Mouse (Mus musculus) midbrain, embryonic 15.5 days (tissue): ENCODE data around the gene Pglyrp4. TPM values are rescaled to one million over a fixed set of nuclear protein-coding genes. Genes with fewer than 3 reads are reported as not detected.
"Not testable (repeated sequence)": the region's sequence is repeated elsewhere in the genome, so short reads cannot be mapped to it uniquely, and the experiment has no call there.

Source experiments
- ATAC-seq: fragments of 200-750 bp; cut with Nextera tagmentation; replicated peaks from 2 replicates; pipeline ENCODE4 v1.8.0; 2017; ENCODE audit warnings: moderate TSS enrichment
- H3K27ac ChIP-seq: fragments of 300-500 bp; sonication (generic); 2 replicates; pipeline ENCODE4 v1.5.1; 2015; ENCODE audit warnings: mild to moderate bottlenecking, inconsistent platforms
- H3K27me3 ChIP-seq: fragments of 300-500 bp; sonication (generic); replicated peaks from 2 replicates; pipeline ENCODE4 v1.6.1; 2015; ENCODE audit warnings: inconsistent platforms
- H3K36me3 ChIP-seq: fragments of 300-500 bp; sonication (generic); replicated peaks from 2 replicates; pipeline ENCODE4 v1.6.1; 2015; ENCODE audit warnings: inconsistent platforms
- H3K4me1 ChIP-seq: fragments of 300-500 bp; sonication (generic); 2 replicates; pipeline ENCODE4 v1.6.1; 2015; ENCODE audit warnings: inconsistent platforms
- H3K4me2 ChIP-seq: fragments of 300-500 bp; sonication (generic); 2 replicates; pipeline ENCODE4 v1.6.1; 2015; ENCODE audit warnings: inconsistent platforms, mild to moderate bottlenecking, moderate library complexity
- H3K4me3 ChIP-seq: fragments of 300-500 bp; sonication (generic); 2 replicates; pipeline ENCODE4 v1.5.1; 2015; ENCODE audit warnings: mild to moderate bottlenecking, inconsistent platforms
- H3K9ac ChIP-seq: fragments of 300-500 bp; sonication (generic); 2 replicates; pipeline ENCODE4 v1.6.1; 2015; ENCODE audit warnings: mild to moderate bottlenecking, inconsistent platforms
- H3K9me3 ChIP-seq: fragments of 300-500 bp; sonication (generic); 2 replicates; pipeline ENCODE4 v1.6.1; 2016; ENCODE audit warnings: inconsistent platforms
- WGBS: fragments of 180-500 bp; shearing (Covaris S2); methylation state at CpG from one replicate; pipeline ENCODE4 v1.1.7; 2015; ENCODE audit warnings: mixed read lengths; 5-methylcytosine and 5-hydroxymethylcytosine counted together
- polyA plus RNA-seq: library from polyadenylated mRNA; unstranded; fragments of >200 nt; fragmentation: Nextera tagmentation; extraction: Ambion mirVana; gene quantifications from 2 replicates; pipeline ENCODE4 v1.2.1, GENCODE M21; 2015

Gene Pglyrp4
- polyA plus RNA-seq, result not detected in 2 replicates

GRCm38 (mm10) chr3:90726606-90727005, at the start of gene Pglyrp4:
Pglyrp4 (plus strand) TSS chr3:90726906.
- H3K9me3 ChIP-seq, result no peaks in the 10 kb centered on the region
- H3K4me3 ChIP-seq, result no peak within 1 kb of the TSS
- WGBS, result 85% methylated on average over 3 of the region's 3 CpGs
- ATAC-seq, result no peak
- H3K9ac ChIP-seq, result no peak within 1 kb of the TSS
- H3K27me3 ChIP-seq, result no peaks in the 10 kb centered on the region
- H3K27ac ChIP-seq, result no peak within 1 kb of the TSS
- H3K4me2 ChIP-seq, result no peak within 1 kb of the TSS
- no peaks in the 10 kb centered on the region for H3K4me1 ChIP-seq
- H3K36me3 ChIP-seq, result no peaks in the 10 kb centered on the region

- no peak for ATAC-seq
- H3K36me3 ChIP-seq, result no peaks in the 10 kb centered on the region
- H3K27ac ChIP-seq, result no peak overlapping the region
- H3K4me3 ChIP-seq, result no peak overlapping the region
- H3K27me3 ChIP-seq, result no peaks in the 10 kb centered on the region
- H3K9me3 ChIP-seq, result no peaks in the 10 kb centered on the region
- no peak overlapping the region for H3K4me2 ChIP-seq
- no peak overlapping the region for H3K9ac ChIP-seq
- no peaks in the 10 kb centered on the region for H3K4me1 ChIP-seq
- WGBS, result 67% methylated on average over 3 of the region's 3 CpGs
These were observed 48.0 kb upstream of the Pglyrp4 start for GRCm38 (mm10) chr3:90678656-90679055.

- no peak for ATAC-seq
- Histone ChIP-seq H3K36me3 (no peaks in the 10 kb centered on the region), H3K4me2 (no peak overlapping the region), H3K9me3 (no peaks in the 10 kb centered on the region), H3K9ac (no peak overlapping the region), H3K4me1 (no peaks in the 10 kb centered on the region), H3K27ac (no peak overlapping the region), H3K4me3 (no peak overlapping the region), H3K27me3 (no peaks in the 10 kb centered on the region)
- WGBS, result 85% methylated on average over 3 of the region's 3 CpGs
These were observed 42.8 kb upstream of the Pglyrp4 start for GRCm38 (mm10) chr3:90683929-90684328.

- Histone ChIP-seq H3K27me3 (no peaks in the 10 kb centered on the region), H3K4me2 (no peak overlapping the region), H3K4me3 (no peak overlapping the region), H3K9me3 (no peaks in the 10 kb centered on the region), H3K36me3 (no peaks in the 10 kb centered on the region), H3K9ac (no peak overlapping the region), H3K27ac (no peak overlapping the region), H3K4me1 (no peaks in the 10 kb centered on the region)
- ATAC-seq, result no peak
- 78% methylated on average over 2 of the region's 2 CpGs for WGBS
These were observed 39.9 kb upstream of the Pglyrp4 start for GRCm38 (mm10) chr3:90686835-90687234.

GRCm38 (mm10) chr3:90693496-90693895, 33.2 kb upstream of the Pglyrp4 start:
- no peak overlapping the region for H3K9ac ChIP-seq
- no peak for ATAC-seq
- 80% methylated on average over 2 of the region's 2 CpGs for WGBS
- no peak overlapping the region for H3K27ac ChIP-seq
- no peaks in the 10 kb centered on the region for H3K4me1 ChIP-seq
- H3K4me3 ChIP-seq, result no peak overlapping the region
- H3K36me3 ChIP-seq, result no peaks in the 10 kb centered on the region
- no peaks in the 10 kb centered on the region for H3K9me3 ChIP-seq
- H3K27me3 ChIP-seq, result no peaks in the 10 kb centered on the region
- no peak overlapping the region for H3K4me2 ChIP-seq

- WGBS, result 71% methylated on average over 3 of the region's 3 CpGs
- Histone ChIP-seq H3K4me2 (no peak within 1 kb of the TSS), H3K27me3 (no peaks in the 10 kb centered on the region), H3K9me3 (no peaks in the 10 kb centered on the region), H3K4me1 (no peaks in the 10 kb centered on the region), H3K9ac (no peak within 1 kb of the TSS), H3K27ac (no peak within 1 kb of the TSS), H3K36me3 (no peaks in the 10 kb centered on the region), H3K4me3 (no peak within 1 kb of the TSS)
- ATAC-seq, result no peak
These were observed 31.1 kb upstream of the Pglyrp4 start, which contains the start of gene S100a9 for GRCm38 (mm10) chr3:90695613-90696012. S100a9 (minus strand) TSS chr3:90695721.

GRCm38 (mm10) chr3:90702244-90702643, 24.5 kb upstream of the Pglyrp4 start:
- H3K27ac ChIP-seq, result no peak overlapping the region
- 87% methylated on average over 2 of the region's 2 CpGs for WGBS

GRCm38 (mm10) chr3:90708523-90709202, 18.0 kb upstream of the Pglyrp4 start:
- H3K36me3 ChIP-seq, result no peaks in the 10 kb centered on the region
- no peak overlapping the region for H3K4me2 ChIP-seq
- no peaks in the 10 kb centered on the region for H3K27me3 ChIP-seq
- H3K4me3 ChIP-seq, result no peak overlapping the region
- H3K27ac ChIP-seq, result no peak overlapping the region
- H3K4me1 ChIP-seq, result no peaks in the 10 kb centered on the region
- H3K9me3 ChIP-seq, result no peaks in the 10 kb centered on the region
- peak; percentile 73 for ATAC-seq
- no peak overlapping the region for H3K9ac ChIP-seq
- WGBS, result 28% methylated on average over 4 of the region's 4 CpGs

More at GRCm38 (mm10) chr3:90702244-90702643, 24.5 kb upstream of the Pglyrp4 start:
- Histone ChIP-seq H3K27me3 (no peaks in the 10 kb centered on the region), H3K4me1 (no peaks in the 10 kb centered on the region), H3K4me3 (no peak overlapping the region), H3K36me3 (no peaks in the 10 kb centered on the region), H3K9me3 (no peaks in the 10 kb centered on the region), H3K4me2 (no peak overlapping the region), H3K9ac (no peak overlapping the region)
- ATAC-seq, result no peak

GRCm38 (mm10) chr3:90709591-90710460, 16.9 kb upstream of the Pglyrp4 start:
- Histone ChIP-seq H3K27ac (no peak overlapping the region), H3K4me1 (no peaks in the 10 kb centered on the region), H3K4me2 (no peak overlapping the region), H3K36me3 (no peaks in the 10 kb centered on the region), H3K9ac (no peak overlapping the region), H3K27me3 (no peaks in the 10 kb centered on the region), H3K9me3 (no peaks in the 10 kb centered on the region), H3K4me3 (no peak overlapping the region)
- 0 out of 2 replicates have a peak, but pooled peaks have one; percentile 54 for ATAC-seq
- WGBS, result 49% methylated on average over 12 of the region's 12 CpGs

GRCm38 (mm10) chr3:90749658-90750057, 23.0 kb downstream of the Pglyrp4 start:
- Histone ChIP-seq H3K27me3 (no peaks in the 10 kb centered on the region), H3K36me3 (no peaks in the 10 kb centered on the region), H3K27ac (no peak overlapping the region), H3K4me2 (no peak overlapping the region), H3K9ac (no peak overlapping the region), H3K4me1 (no peaks in the 10 kb centered on the region), H3K4me3 (no peak overlapping the region), H3K9me3 (no peaks in the 10 kb centered on the region)
- 92% methylated on average over 1 of the region's 1 CpGs for whole genome bisulfite sequencing
- ATAC-seq, result no peak

- H3K36me3 ChIP-seq, H3K9me3 ChIP-seq, ATAC-seq, H3K4me2 ChIP-seq, H3K27ac ChIP-seq, H3K9ac ChIP-seq, H3K27me3 ChIP-seq, H3K4me3 ChIP-seq, H3K4me1 ChIP-seq: not testable (repeated sequence)
- WGBS, result 82% methylated on average over 1 of the region's 1 CpGs
These were observed 51.1 kb downstream of the Pglyrp4 start, which contains the start of gene Gm5849 for GRCm38 (mm10) chr3:90777776-90778175. Gm5849 (minus strand) TSS chr3:90777876.
